Mouse (Mus musculus) testis, adult 2 months (tissue): ENCODE data around the gene Ehhadh. TPM values are rescaled to one million over a fixed set of nuclear protein-coding genes. Genes with fewer than 3 reads are reported as not detected.
"Not testable (repeated sequence)": the region's sequence is repeated elsewhere in the genome, so short reads cannot be mapped to it uniquely, and the experiment has no call there.

Experiments
- H3K27ac ChIP-seq: fragments of 200-500 bp; 2 replicates; pipeline ENCODE4 v1.5.1; 2012; ENCODE audit warnings: low read depth, low read length; ENCODE audit not compliant: control insufficient read depth, insufficient read depth
- H3K27me3 ChIP-seq: fragments of 200-500 bp; 2 replicates; pipeline ENCODE4 v1.6.1; 2012; ENCODE audit warnings: mild to moderate bottlenecking, low read length, moderate library complexity; ENCODE audit not compliant: control insufficient read depth, insufficient read depth
- H3K36me3 ChIP-seq: fragments of 200-500 bp; 2 replicates; pipeline ENCODE4 v1.6.1; 2012; ENCODE audit warnings: mild to moderate bottlenecking, low read length; ENCODE audit not compliant: control insufficient read depth, insufficient read depth
- H3K4me1 ChIP-seq: fragments of 200-500 bp; 2 replicates; pipeline ENCODE4 v1.6.1; 2012; ENCODE audit warnings: low read length; ENCODE audit not compliant: control insufficient read depth, insufficient read depth
- H3K4me3 ChIP-seq: fragments of 200-500 bp; 2 replicates; pipeline ENCODE4 v1.5.1; 2012; ENCODE audit warnings: low read depth, mild to moderate bottlenecking, low read length, moderate library complexity, mixed read lengths; ENCODE audit not compliant: control insufficient read depth
- CTCF ChIP-seq: fragments of 200-500 bp; IDR thresholded peaks from 2 replicates; pipeline ENCODE4 v1.5.1; 2012; ENCODE audit warnings: low read depth, mild to moderate bottlenecking, inconsistent platforms, low read length, moderate library complexity; ENCODE audit not compliant: control insufficient read depth, insufficient read depth, insufficient replicate concordance
- POLR2A ChIP-seq: fragments of 200-500 bp; IDR thresholded peaks from 2 replicates; pipeline ENCODE4 v1.6.1; 2012; ENCODE audit warnings: low read depth, mild to moderate bottlenecking, inconsistent platforms, low read length, moderate library complexity; ENCODE audit not compliant: control insufficient read depth
- polyA plus RNA-seq: library from polyadenylated mRNA; depleted of rRNA; stranded (reverse); fragments of >200 nt; gene quantifications from 2 replicates; pipeline ENCODE4 v1.2.3, GENCODE M21; 2012

Ehhadh gene
- polyA plus RNA-seq, 1 experiment, result 0.74 TPM

DNA sequence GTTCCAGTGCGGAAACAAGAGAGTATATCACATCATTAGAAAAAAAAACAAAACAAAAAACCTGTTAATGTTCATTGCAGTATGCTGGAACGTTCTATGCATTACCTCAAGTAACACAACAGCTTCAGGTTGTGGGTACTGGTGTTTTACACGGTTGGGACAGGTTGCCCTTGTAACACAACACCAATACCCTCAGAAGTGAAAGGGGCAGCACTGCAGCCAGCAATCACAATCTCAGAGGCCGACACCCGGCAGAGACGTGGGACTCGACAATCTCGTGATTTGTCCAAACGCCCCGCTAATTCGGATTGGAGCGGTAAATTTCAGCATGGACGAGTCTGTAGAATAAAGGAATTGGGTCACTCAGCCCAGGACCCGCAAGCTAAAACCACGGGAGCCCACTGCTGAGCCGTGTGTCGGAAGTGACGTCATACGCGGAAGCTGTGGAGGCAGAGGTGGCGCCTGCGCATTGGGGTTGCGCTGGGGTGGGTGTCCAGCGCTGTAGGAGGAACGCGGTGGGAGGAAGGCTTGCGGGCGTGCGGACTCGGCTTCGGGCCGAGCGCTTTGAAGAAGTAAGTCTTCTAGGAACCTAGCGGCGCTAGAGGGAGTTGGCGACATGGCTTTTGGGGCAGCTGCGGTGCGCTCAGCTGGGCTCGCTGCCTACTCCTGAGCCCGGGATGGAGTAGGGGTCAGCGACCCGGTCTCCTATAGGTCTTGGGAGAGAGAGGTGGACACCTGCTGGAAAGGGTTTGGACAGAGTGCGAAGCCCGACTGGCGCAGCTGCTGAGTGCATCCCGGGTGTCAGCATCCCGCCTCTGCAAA lies 6.5 kb upstream of the Ehhadh start, which contains the start of gene Map3k13:
TSS of gene Map3k13 (plus strand) at position 472 of the 822 bp plus-strand sequence.
- TF ChIP-seq CTCF (no peak), POLR2A (peak; percentile 93)
- H3K4me3 ChIP-seq, result peak within 1 kb of the TSS; percentile 94
- H3K36me3 ChIP-seq, result no peaks in the 10 kb centered on the region
- no peaks in the 10 kb centered on the region for H3K27me3 ChIP-seq
- peaks cover 2% of the 10 kb centered on the region; the same call in 1 of the 2 replicates for H3K4me1 ChIP-seq
- H3K27ac ChIP-seq, result peak within 1 kb of the TSS; percentile 78

DNA sequence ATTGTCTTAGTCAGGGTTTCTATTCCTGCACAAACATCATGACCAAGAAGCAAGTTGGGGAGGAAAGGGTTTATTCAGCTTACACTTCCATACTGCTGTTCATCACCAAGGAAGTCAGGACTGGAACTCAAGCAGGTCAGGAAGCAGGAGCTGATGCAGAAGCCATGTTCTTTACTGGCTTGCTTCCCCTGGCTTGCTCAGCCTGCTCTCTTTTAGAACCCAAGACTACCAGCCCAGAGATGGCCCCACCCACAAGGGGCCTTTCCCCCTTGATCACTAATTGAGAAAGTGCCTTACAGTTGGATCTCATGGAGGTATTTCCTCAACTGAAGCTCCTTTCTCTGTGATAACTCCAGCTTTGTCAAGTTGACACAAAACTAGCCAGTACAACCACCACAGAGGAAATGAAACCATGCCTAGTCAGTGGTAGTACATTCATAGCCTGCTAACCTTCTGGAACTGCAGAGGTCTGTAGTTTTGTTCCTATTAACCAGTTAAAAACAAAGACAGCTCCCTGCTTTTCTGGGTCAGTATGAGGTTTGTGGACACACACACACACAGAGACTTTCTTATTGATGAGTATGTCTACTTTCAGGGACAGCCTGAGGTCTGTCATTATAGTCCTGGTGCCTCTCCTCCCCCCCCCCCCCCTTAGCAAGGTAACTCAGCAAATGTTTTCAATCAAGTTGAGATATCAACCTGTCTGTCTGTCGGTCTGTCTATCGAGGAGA lies 5.6 kb upstream of the Ehhadh start:
- H3K4me1 ChIP-seq, H3K4me3 ChIP-seq, H3K27ac ChIP-seq, H3K27me3 ChIP-seq, H3K36me3 ChIP-seq: not testable (repeated sequence)

DNA sequence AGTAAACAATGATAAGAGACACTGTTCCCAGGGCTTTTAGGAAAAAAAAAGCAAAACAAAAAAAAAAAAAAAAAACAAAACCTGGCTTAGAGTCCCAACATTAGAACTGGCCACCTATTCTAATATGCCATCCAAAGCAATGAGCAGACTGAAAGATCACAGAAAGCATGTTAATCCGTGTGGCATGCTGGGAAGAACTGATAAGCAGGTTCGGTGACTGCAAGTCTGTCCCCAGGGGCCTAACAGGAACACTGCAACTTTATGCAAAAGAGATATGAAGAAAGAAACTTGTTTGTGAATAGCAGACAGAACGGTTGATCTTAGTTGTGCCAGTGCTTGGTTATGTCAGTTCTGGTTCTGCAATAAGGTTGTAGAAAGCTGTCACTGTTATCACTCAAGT lies 4.2 kb upstream of the Ehhadh start:
- Histone ChIP-seq H3K36me3 (no peaks in the 10 kb centered on the region), H3K4me3 (no peak overlapping the region), H3K27me3 (no peaks in the 10 kb centered on the region), H3K4me1 (peaks cover 6% of the 10 kb centered on the region), H3K27ac (no peak overlapping the region)
- TF ChIP-seq CTCF (no peak), POLR2A (no peak)

DNA sequence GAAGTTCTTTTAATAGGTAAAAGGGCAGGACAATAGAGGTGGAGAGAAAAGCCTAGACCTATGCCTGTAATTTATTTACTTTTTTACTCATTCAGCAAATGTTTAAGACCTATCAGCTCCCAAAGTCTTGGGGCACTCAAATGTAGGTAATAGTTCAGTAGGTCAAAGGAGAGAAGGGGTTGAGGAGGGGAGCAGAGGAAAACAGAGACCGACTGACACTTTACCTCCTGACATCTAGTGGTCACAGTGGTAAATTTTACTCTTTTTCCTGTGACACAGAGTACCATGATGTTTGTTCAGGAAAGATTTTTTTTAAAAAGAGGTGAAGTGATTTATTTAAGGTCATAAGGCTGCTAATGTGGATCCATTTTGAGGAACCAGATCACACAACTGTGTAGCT lies 2.9 kb upstream of the Ehhadh start:
- Histone ChIP-seq H3K27ac (no peak overlapping the region), H3K36me3 (no peaks in the 10 kb centered on the region), H3K4me1 (peaks cover 11% of the 10 kb centered on the region), H3K4me3 (no peak overlapping the region), H3K27me3 (no peaks in the 10 kb centered on the region)
- TF ChIP-seq POLR2A (no peak), CTCF (no peak)

DNA sequence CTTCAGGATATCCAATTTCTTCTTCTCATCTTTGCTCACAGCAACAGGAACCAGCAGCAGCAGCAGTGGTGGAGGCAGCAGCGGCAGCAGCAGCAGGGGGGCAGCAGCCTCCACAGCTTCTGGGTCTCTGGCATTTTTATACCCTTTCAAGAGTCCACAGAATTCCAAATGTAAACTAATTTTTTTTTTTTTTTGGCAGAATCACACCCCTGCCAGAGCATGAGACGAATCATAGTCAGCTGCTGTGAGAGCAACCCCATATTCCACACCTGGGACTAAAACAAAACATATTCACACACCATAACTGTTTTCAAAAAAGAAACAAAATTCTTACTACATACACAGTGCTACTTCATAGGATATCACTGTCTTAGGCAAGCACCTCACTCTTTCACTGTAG lies 1.6 kb upstream of the Ehhadh start:
- H3K4me1 ChIP-seq, result peaks cover 11% of the 10 kb centered on the region
- no peak for TF ChIP-seq POLR2A
- TF ChIP-seq CTCF, result no peak

DNA sequence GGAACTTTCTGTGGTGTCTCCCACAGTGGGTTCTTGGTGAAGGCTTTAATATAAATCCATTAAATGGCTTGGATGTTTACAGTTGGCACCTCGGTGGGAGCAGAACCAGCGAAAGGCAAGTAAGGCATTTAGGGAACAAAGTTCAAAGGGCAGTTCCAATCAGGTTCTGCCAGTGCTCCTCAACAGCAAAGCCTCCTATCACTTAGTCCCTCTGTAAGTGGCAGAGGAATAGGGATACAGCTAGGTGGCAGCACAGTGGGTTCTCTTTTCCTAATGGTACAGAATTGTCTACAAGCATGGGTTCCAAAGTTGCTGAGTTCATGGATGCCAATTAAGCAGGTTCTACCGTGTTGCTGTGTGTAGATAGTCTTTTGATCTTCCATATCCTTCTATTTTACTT lies 974 bp upstream of the Ehhadh start:
- Histone ChIP-seq H3K36me3 (no peaks in the 10 kb centered on the region), H3K4me3 (no peak overlapping the region), H3K4me1 (peaks cover 9% of the 10 kb centered on the region), H3K27me3 (no peaks in the 10 kb centered on the region), H3K27ac (no peak overlapping the region)
- TF ChIP-seq POLR2A (no peak), CTCF (no peak)

More for the DNA sequence above, 1.6 kb upstream of the Ehhadh start:
- no peaks in the 10 kb centered on the region for H3K27me3 ChIP-seq
- H3K36me3 ChIP-seq, result no peaks in the 10 kb centered on the region
- no peak overlapping the region for H3K4me3 ChIP-seq
- H3K27ac ChIP-seq, result no peak overlapping the region

DNA sequence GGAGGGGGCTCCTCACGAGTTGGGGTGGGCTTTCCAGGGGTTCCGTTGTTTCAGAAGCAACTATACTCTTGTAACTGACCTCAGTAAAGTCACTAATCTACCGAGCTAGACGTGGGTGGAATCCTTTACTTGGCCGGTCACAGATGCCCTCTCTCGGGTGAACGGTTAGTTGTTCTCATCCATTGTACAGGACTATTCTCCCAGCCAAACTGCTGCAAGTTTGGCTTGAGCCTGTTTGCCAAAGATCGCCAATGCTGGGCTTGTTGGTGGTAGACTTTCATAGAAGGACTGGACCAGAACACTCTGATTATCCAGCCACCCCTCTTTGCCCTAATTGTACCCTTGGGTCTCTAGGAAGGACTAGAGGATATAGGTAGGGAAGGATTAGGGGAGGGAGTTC lies 1.3 kb downstream of the Ehhadh start:
- Histone ChIP-seq H3K27ac (peak overlapping the region; percentile 55; the same call in 1 of the 2 replicates), H3K4me3 (peak overlapping the region; percentile 7), H3K4me1 (peaks cover 8% of the 10 kb centered on the region), H3K27me3 (no peaks in the 10 kb centered on the region), H3K36me3 (no peaks in the 10 kb centered on the region)
- TF ChIP-seq CTCF (no peak), POLR2A (no peak)
